Mouse (Mus musculus) splenic B cell, adult 2 months (primary cell): ENCODE data around the gene Slc39a11.

Experiments used
- DNase-seq: peaks from one replicate; pipeline ENCODE4 v3.0.0-alpha.2; 2011; ENCODE audit warnings: low read depth, low spot score
- H3K27me3 ChIP-seq: 2 replicates; pipeline ENCODE4 v1.6.1; 2012; ENCODE audit warnings: mild to moderate bottlenecking, low read length, moderate library complexity, mixed read lengths; ENCODE audit not compliant: control insufficient read depth, poor library complexity, insufficient read depth, severe bottlenecking
- H3K36me3 ChIP-seq: 2 replicates; pipeline ENCODE4 v1.6.1; 2012; ENCODE audit warnings: mild to moderate bottlenecking, low read length, moderate library complexity, mixed read lengths; ENCODE audit not compliant: control insufficient read depth, poor library complexity, insufficient read depth, severe bottlenecking

Slc39a11 gene

DNA sequence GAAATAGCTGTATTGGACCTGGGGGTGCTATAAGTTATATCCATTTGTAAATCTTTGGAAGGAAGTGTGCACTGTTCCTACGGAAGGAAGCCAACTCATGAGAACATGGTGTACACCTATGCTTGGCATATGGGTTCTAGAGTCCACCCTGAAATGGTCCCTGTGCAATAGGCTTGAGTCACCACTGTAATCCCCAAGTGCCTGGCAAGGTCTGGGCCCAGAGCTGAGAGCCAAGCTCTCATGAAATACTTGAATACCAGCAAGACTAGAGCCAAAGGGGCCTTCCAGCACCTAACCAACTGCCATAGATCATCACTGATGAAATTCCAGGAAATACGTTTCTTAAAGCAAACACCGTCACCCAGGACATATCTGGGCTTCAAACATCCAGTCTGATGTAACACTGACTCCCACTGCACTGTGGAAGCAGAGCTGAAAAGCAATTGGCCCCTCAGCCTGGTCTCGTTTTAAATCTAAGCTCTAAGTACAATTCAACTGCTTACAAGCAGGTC is 111.4 kb downstream of the Slc39a11 start:
- DNase-seq: no peak
- Histone ChIP-seq H3K36me3 (no peaks in the 10 kb centered on the region), H3K27me3 (no peaks in the 10 kb centered on the region)

DNA sequence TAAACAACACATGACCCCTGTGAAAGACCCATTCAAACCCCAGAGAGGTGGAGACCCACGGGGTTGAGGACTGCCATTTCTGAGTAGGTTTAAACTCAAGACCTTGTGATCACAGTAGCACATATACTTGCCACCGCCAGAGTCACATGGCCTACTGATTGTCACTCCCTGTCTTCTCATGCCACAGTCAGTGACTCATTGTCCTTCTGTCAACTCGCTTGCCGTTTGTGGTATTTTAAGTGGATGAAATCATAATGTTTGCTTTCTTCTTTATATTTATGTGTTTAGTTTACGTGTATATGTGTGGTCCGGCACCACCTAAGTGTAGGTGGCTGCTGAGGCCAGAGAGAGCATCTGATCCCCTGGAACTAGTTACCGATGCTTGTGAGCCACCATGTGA is 112.2 kb downstream of the Slc39a11 start:
- no peaks in the 10 kb centered on the region for H3K36me3 ChIP-seq
- no peak for DNase-seq
- H3K27me3 ChIP-seq: no peaks in the 10 kb centered on the region

DNA sequence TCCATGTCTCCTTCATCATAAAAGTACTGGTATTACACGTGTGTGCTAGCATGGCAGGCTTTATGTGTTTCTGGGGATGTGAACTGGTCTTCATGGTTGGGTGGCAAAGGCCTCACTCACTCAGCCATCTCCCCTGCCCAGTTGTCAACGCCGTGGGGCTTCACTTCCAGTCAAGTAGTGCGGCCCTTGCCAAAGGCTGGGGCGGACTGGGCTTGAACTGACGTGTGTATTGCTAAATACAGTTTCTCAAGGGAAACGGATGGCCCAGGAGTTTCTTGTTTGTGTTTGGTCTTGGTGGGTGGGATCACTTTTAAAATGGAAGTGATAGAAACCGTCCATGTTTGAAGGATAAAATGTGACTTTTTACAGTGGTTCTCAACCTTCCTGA is 112.7 kb downstream of the Slc39a11 start:
- no peak for DNase-seq

DNA sequence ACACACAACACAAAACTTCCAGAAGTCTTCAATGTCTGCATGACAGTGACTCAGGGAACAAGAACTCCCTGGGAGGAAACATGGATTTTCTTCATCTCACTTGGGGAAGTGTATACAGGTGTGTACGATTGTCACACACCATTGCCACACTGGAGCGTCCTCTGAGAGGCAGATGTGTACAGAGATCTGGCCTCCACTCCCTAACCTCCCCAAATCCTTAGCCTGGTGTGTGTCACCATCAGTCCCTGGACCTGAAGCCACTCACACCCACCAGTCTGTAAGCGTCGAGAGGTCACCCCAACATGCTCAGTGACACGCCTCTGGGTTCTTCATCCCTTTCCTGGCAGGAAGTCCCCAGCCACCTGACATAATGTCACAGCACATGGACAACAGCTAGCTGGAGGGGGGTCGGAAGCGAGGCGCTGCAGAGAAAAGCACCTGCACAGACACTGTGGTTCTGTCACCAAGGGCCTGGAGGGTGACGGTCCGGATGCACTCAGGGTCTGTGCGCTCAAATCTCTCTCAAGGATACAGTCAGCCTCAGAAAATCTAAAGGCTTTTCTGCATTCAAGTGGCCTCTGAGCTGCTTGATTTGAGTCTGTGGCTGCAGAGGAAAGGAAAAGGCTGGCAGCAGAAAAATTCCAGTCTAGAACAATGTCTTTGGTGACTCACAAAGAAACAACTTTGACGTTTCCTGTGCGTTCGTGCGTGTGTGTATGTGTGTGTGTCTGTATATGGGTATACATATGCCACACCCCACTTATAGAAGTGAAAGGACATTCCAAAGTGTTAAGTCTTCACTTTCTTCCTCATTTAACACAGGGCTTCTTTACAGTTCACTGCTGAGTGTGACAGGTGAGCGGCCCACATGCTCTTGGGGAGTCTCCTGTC is 113.3 kb downstream of the Slc39a11 start:
- Histone ChIP-seq H3K27me3 (no peaks in the 10 kb centered on the region), H3K36me3 (no peaks in the 10 kb centered on the region)
- peak; percentile 18 for DNase-seq

More for the DNA sequence above, 112.7 kb downstream of the Slc39a11 start:
- H3K36me3 ChIP-seq: no peaks in the 10 kb centered on the region
- no peaks in the 10 kb centered on the region for H3K27me3 ChIP-seq

DNA sequence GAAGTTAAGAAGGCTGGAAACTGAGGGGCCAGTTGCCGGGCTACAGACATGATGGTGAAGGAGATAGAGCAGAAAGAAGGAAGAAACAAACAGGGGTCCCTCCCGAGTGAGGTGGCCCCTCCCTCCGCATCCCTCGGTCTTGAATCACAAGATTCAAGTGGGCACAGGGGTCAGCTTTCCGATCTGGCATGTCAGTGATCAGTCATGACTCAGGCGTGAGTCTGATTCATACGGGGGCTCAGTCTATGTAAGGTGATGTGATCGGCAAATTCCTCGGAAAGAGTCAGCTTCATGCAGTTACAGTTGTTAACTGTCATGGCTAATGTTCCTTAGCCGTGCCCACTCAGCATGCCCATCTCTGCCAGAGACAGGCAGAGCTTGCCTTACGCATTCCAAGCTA is 115.5 kb downstream of the Slc39a11 start:
- H3K36me3 ChIP-seq: no peaks in the 10 kb centered on the region
- no peaks in the 10 kb centered on the region for H3K27me3 ChIP-seq
- no peak for DNase-seq

DNA sequence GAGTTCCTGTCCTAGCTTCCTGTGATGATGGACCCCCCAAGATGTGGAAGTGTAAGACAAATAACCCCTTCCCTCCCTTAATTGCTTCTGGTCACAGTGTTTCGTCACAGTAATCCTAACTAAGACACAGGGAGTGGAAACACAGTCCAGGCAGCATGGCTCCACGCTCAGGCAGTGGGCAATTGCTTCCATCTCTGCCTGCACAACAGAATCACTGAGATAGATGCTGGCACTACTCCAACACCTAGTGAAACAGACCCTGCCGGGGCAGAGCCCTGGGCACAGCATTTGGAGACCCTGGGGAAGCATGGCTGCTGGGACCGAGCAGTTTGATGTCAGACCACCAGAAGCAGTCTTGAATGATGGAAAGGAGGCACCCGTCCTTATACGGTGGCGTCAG is 115.9 kb downstream of the Slc39a11 start:
- Histone ChIP-seq H3K27me3 (no peaks in the 10 kb centered on the region), H3K36me3 (no peaks in the 10 kb centered on the region)
- DNase-seq: no peak

DNA sequence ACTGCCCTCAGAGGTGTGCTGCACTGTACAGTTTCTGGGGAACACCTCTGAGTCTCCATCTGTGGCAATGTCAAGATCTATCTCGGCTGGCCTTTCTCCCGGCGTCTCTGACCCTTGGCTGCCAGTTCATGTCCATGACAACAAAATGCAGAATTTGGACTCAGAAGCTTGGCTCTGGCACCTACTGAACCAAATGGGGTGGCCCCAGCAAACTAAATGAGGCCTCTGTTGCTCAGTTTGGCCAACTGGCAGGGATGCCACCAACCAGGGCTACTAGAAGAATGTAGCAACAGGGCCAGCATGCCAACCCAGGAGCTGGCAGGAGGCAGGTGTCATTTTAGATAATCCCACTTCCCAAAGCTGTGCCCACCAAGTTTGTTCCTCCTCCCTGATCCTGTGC is 121.5 kb downstream of the Slc39a11 start:
- H3K36me3 ChIP-seq: no peaks in the 10 kb centered on the region
- H3K27me3 ChIP-seq: no peaks in the 10 kb centered on the region
- no peak for DNase-seq

DNA sequence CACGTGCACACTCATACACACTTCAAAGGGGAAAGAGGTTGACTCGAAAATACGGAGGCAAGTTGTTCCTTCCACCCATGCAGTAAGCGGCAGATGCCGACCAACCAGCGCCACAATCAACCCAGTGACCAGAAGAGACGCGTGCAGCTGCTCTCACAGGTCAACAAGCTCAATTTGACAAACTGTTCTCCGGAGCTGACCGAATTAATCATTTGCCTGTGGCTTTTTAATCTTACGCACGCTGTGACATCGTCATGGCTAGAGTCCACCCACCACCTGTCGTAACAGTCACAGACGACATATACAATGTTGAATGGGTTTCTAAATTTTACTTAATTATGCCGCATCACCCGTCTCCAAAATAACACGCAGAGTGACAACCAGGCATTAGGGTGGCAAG is 124.1 kb downstream of the Slc39a11 start:
- no peaks in the 10 kb centered on the region for H3K36me3 ChIP-seq
- DNase-seq: no peak
- H3K27me3 ChIP-seq: no peaks in the 10 kb centered on the region

DNA sequence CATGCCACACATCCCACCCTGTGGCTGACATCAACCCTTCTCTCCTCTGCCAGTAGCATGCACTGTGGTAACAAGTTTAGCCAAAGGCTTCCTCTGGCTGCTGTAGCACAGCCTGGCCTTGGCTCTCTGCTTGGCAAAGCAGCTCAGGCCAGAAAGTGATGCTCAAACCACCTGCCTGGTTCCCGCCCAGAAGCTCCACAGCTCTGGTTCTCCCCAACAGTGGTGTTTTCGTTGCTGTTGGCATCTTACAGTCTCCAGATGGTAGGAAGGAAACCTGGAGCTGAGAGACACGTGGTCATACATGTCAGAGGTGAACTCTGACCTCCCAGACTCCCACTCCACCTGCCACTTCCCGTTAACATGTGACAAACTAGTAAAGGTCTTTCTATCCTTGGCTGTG is 127.2 kb downstream of the Slc39a11 start:
- no peaks in the 10 kb centered on the region for H3K27me3 ChIP-seq
- no peaks in the 10 kb centered on the region for H3K36me3 ChIP-seq
- no peak for DNase-seq

DNA sequence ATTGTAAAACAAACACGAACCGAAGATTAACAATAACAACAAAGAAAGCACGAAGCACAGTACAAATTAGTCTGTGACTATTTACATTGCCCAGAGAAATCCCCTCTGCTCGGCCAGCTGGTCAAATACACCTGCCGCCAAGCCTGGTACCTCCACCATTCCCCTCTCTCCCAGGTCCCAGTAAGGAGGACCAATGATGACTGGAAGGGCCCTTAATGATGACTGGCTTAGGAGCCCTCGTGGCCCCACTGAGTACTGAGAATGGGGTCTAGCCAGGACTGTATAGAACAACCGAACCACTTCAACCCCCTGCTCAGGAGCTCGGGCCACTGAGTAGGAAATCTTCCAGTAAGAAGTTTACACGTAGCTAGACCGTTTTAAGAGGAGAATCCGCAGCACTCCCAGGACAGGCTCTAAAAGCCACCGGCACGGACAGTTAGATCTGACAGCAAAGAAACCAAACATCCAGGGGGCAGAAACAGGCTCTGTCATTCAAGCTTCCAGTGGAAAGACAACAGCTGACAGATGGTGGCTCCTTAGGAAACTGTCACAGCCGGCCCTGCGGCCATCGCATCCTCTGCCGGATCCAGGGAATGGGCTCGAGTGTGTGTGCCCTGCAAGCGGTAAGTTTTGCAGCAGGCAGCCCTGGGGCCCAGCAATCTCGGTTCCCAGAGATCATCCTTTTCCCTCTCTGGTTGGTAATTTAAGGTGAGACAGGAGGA is 128.2 kb downstream of the Slc39a11 start:
- no peak for DNase-seq
- H3K36me3 ChIP-seq: no peaks in the 10 kb centered on the region
- no peaks in the 10 kb centered on the region for H3K27me3 ChIP-seq

DNA sequence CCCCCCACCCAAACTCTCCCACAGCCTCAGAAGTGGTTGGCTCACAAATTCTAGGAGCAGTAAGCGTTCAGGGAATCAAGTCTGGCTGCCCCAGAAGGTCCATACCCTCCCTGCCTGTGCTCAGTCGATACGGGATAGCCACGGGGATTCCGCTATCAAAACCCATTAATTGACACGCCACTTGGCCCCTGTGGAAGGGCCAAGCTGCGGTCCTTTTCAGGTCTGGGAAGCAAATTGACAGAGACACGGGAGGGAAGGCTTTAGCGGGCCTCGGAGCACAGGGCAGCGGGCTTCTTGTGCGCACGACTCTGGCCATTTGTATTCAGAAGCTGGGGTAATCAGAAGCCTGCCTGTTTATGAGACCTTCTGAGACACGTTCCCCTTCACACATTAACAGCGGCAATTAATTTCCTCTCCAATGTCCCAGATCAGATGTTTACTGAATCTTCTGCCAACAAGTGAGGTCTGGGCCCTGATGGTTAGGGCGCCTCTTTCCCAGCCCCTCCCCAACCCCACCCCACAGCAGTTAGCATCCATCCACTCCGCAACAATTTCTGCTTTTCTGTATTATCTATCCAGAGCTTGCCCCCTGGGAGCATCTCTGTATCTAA is 128.9 kb downstream of the Slc39a11 start:
- DNase-seq: no peak
- Histone ChIP-seq H3K27me3 (no peaks in the 10 kb centered on the region), H3K36me3 (no peaks in the 10 kb centered on the region)

DNA sequence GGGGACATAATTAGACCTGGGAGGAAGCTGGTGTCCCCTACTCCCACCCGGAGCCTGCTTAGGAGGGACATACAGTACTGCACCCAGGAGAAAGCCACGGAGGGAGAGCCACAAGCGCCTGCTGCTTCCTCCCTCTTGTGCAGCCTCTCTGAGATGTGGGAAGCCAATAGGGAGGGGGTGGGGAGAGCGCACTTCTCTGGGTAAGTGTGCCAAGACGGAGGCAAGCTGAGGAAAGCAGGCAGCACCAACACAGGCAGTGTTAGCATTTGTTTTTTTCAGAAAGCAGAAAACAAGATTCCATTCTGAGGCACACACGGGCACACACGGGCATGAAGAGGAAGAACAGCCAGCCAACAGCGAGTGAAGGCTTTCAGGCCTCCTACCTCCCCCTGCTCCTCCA is 129.5 kb downstream of the Slc39a11 start:
- H3K36me3 ChIP-seq: no peaks in the 10 kb centered on the region
- H3K27me3 ChIP-seq: no peaks in the 10 kb centered on the region
- DNase-seq: no peak

DNA sequence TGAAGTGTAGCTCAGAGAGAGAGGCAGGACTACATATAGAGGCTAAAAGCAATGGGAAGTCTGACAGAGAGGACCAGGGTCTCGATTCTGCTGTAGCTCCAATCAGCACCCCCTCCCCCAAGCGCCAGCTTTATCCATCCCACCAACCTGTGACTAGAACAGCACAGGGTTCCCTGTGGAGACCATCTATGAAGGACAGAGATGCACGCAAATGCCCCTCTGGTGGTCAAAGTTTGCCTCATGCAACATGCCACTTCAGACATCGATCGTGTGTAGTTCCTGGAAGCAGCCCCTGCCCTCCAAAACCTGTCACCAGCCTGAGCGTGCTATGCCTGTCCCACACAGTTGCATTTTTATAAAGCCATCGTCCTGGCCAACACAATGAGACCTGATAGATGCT is 129.9 kb downstream of the Slc39a11 start:
- DNase-seq: no peak
- no peaks in the 10 kb centered on the region for H3K27me3 ChIP-seq
- no peaks in the 10 kb centered on the region for H3K36me3 ChIP-seq

DNA sequence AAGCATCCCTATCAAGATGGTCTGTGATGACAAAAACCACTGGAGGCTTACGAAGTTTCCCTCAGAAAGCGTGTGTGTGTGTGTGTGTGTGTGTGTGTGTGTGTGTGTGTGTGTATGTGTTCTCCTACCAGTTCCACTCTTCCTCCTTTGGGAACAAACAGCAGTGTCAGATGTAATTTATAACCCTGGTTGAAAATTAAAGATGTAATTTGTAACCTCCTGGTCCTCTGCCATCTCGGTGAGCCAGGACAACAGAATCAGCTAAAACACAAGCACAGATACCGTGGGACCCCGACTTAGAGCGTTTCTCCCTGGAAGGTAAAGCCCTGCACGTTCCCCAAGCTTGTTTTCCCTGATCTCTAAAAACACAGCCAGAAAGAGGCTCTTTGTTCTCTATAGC is 131.7 kb downstream of the Slc39a11 start:
- no peak for DNase-seq
- Histone ChIP-seq H3K36me3 (no peaks in the 10 kb centered on the region), H3K27me3 (no peaks in the 10 kb centered on the region)

DNA sequence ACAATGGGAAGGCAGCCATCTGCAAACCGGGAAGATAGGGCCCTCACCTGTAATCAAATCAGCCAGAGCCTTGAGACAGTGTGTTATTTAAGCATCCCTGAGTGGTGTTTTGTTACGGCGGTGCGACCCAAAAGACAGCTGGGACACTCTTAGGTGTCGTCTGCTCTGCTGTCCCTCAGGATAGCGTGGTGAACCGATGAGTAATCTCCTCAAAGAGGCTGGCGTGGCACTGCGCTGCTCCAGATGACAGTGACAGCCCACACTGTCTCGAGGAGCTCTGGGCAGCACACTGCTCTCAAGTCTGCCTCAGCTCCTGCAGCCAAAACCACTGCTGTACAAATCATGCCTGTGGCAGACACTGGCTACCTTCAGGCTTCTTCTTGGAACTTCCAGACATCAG is 133.7 kb downstream of the Slc39a11 start:
- no peaks in the 10 kb centered on the region for H3K27me3 ChIP-seq
- DNase-seq: no peak
- H3K36me3 ChIP-seq: no peaks in the 10 kb centered on the region
